14 mouse cellular contexts compared by ENCODE assay signal in the genomic region with DNA sequence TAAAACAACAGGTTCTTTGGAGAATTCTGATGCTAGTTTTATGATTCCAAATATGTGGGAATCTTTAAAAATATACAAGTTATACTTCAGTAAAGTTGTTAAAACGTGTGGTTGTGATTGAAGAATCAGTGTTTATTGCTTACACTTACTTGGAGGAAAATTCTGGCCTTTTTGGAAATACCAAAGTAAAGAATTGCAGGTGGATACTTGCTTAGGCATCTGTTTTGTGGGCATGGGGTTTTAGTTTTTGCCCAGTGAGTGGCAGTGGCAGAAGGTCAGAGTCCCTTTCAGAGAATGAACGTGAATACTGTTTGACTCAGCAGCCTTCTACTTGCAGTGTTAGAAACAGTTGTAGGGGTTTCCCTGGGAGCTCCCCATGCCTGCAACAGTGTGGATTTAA.
"Had no signal": no experiment of that assay in that cellular context is flagged by ENCODE, and none has a peak within 500 bp of the region (broad histone marks: within the 10 kb centered on the region; RNA-seq: fewer than 3 reads in every experiment).

No protein-coding gene starts in this region.

- H3K27me3 ChIP-seq: midbrain, embryonic 12.5 days; neural tube, embryonic 12.5 days; stomach, embryonic 15.5 days had no signal

- DNase-seq: lung, adult 18-20 months; lung, embryonic 14.5 days; lung, postnatal 10 days; lung, postnatal 4 days; midbrain, embryonic 14.5 days; right cerebral cortex, postnatal 14 days; thymus, adult 2 months; thymus, postnatal 14 days; thymus, postnatal 36 days had no signal

- H3K9me3 ChIP-seq: midbrain, embryonic 10.5 days; midbrain, embryonic 12.5 days; neural tube, embryonic 12.5 days; stomach, embryonic 15.5 days had no signal

- H3K9ac ChIP-seq: lung, embryonic 14.5 days; midbrain, embryonic 12.5 days; neural tube, embryonic 12.5 days; stomach, embryonic 15.5 days had no signal

- H3K27ac ChIP-seq: midbrain, embryonic 10.5 days; midbrain, embryonic 12.5 days; neural tube, embryonic 12.5 days; stomach, embryonic 15.5 days; stomach, postnatal 0 days had no signal

- H3K4me2 ChIP-seq: lung, embryonic 14.5 days; midbrain, embryonic 12.5 days; neural tube, embryonic 12.5 days; stomach, embryonic 15.5 days had no signal

- H3K4me3 ChIP-seq: midbrain, embryonic 10.5 days; midbrain, embryonic 12.5 days; neural tube, embryonic 12.5 days; stomach, embryonic 15.5 days had no signal

- H3K4me1 ChIP-seq: midbrain, embryonic 10.5 days; midbrain, embryonic 12.5 days; neural tube, embryonic 12.5 days; stomach, embryonic 15.5 days had no signal
